Mouse (Mus musculus) brain, embryonic 14.5 days (tissue): ENCODE measurements around the gene Dlg4. TPM values are rescaled to one million over a fixed set of nuclear protein-coding genes. Genes with fewer than 3 reads are reported as not detected.
A peak's percentile ranks its signal among the peaks of the same experiment; 100 is the strongest.
"Not testable (repeated sequence)": the region's sequence is repeated elsewhere in the genome, so short reads cannot be mapped to it uniquely, and the experiment has no call there.

Experiments used
- DNase-seq: peaks from one replicate; pipeline ENCODE4 v3.0.0-alpha.2; 2011; ENCODE audit warnings: low read depth
- CTCF ChIP-seq: fragments of 200-500 bp; IDR thresholded peaks from 2 replicates; pipeline ENCODE4 v1.5.1; 2012; ENCODE audit warnings: inconsistent platforms, mild to moderate bottlenecking, moderate library complexity, borderline replicate concordance; ENCODE audit not compliant: insufficient read depth, insufficient read length; ENCODE audit errors: extremely low read depth
- POLR2A ChIP-seq: fragments of 200-500 bp; IDR thresholded peaks from 2 replicates; pipeline ENCODE4 v1.6.1; 2012; ENCODE audit warnings: mild to moderate bottlenecking, inconsistent platforms, borderline replicate concordance; ENCODE audit not compliant: poor library complexity, insufficient read depth, insufficient read length, severe bottlenecking; ENCODE audit errors: extremely low read depth
- polyA plus RNA-seq: library from polyadenylated mRNA; depleted of rRNA; stranded (reverse); fragments of >200 nt; gene quantifications from 2 replicates; pipeline ENCODE4 v1.2.3, GENCODE M21; 2012

The Dlg4 gene
- polyA plus RNA-seq, 1 experiment, result 306 TPM

DNA sequence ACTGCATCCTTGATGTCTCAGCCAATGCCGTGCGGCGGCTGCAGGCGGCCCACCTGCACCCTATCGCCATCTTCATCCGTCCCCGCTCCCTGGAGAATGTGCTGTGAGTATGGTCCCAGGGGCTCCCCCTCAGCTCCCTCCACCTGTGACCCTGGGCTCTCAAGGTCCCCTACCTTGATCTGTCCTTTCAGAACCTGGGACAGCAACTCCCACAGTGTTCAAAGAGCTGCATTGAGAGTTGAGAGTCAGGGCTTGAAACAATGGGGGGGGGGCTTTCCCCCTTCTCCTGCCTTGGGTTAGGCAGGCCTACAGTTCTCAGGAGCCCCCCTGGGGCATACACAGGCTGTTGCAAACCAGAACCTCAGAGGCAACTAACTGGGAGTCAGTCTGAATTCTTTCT lies 26.9 kb downstream of the Dlg4 start:
- DNase-seq, result no peak
- TF ChIP-seq CTCF (no peak), POLR2A (no peak)

DNA sequence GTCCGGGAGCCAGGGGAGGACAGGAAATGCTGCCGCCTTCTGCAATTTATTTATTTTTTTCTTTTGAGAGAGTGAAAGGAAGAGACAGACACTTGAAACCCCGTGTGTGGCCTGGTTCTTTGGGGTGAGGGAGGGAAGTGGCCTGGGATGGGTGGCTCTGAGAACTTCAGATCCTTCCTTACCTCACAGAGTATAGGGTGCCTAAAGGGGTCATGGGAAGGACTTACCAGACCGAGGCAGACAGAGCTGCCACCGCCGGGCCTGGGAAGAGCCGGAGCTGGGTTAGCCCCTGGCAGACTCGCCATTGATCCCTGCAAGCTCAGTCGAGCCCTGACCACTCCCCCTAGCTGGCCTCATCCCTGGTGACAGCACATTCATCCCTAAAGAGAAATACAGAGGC lies 28.7 kb downstream of the Dlg4 start:
- TF ChIP-seq CTCF (no peak), POLR2A (no peak)
- no peak for DNase-seq

DNA sequence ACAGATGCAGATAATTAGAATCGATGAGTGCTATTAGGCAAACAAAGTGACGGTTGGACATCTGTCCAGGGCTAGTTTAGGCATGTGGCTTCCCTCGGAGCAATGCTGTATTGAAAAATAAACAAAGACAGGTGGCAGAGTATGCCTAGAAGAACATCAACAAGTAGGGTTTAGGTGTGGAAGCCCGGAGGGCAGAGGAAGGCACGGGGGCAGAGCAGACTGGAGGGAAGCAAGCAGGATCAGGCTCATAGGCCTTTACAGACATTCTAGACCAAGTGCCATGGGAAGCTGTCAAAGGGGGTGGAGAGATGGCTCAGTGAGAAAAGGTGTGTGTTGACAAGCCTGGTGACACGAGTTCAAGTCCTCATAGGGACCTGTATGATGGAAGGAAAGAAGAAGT lies 32.6 kb downstream of the Dlg4 start:
- peak; percentile 30 for DNase-seq
- TF ChIP-seq POLR2A (no peak), CTCF (no peak)

DNA sequence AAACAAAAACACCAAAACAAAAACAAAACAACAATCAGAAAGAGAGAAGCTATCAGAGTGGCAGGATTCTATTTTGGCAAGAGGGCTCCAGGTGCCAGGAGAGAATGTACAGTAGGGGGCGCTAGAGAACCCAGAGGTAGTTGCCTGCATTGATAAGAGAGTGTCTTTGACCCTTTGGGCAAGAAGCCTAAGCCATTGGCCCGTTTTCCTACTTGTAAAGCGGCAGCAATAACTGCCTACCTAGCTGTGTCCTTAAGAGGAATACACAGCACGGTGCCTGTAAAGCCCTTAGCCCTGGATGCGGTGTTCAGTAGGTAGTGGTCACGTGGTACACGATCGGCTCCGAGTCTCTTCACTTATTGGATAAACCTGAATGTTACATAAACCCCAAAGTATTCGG lies 33.1 kb downstream of the Dlg4 start:
- no peak for DNase-seq
- TF ChIP-seq CTCF, result peak; percentile 29; the same call in 1 of the 2 replicates
- TF ChIP-seq POLR2A, result no peak

DNA sequence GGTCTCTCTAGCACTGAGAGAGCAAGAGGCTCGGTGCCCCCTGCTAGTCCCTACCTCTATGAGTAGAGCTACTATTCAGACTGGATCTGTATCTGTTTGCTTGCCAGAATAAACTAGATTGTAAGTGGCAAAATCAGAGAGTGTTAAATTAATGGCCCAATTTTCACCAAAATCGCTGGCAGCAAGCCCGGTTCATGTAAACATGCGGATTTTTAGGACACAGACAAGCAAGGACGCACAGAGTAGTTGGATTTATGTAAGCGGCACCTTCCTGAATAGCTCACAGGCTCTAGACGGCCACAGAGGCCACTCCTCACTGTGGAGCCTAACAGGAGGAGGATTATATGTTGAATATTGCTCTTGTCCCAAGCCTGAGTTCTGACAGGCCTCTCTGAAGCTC lies 36.4 kb downstream of the Dlg4 start:
- peak; percentile 15 for DNase-seq
- TF ChIP-seq POLR2A, result no peak
- TF ChIP-seq CTCF, result no peak

DNA sequence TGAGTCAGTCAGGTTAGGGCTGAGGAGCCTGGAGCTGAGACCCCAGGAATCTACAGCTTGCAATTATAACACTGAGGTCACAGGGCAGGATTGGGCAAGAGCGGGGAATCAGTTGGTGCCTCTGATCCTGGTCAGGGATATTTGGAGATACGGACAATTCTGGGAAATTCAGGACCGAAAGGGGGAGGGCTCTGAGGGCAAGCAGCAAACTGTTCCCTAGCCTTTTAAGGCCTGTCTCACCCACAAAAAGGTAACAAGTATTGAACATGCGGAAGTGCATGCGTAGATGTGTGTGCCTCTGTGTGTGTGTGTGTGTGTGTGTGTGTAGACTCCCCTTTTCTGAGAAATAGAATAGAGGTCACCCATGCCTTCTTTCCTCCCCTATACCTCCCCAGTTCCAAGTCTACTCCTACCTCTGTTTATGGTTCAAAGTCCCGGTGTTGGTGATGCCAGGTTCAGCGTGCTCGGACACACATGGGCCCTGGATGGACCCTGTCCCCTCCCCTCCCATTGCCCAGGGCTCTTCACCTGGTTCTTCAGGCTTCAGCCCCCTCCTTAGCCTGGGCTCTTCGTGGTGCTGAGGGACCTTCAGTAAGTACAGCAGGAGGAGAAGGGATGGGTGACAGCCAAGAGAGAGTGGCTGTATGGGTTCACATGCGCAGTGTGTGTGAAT lies 37.3 kb downstream of the Dlg4 start, which contains the start of gene Asgr1:
Gene Asgr1 (plus strand): TSS at position 188 of the 673 bp plus-strand sequence.
- no peak for DNase-seq
- TF ChIP-seq CTCF (no peak), POLR2A (no peak)

DNA sequence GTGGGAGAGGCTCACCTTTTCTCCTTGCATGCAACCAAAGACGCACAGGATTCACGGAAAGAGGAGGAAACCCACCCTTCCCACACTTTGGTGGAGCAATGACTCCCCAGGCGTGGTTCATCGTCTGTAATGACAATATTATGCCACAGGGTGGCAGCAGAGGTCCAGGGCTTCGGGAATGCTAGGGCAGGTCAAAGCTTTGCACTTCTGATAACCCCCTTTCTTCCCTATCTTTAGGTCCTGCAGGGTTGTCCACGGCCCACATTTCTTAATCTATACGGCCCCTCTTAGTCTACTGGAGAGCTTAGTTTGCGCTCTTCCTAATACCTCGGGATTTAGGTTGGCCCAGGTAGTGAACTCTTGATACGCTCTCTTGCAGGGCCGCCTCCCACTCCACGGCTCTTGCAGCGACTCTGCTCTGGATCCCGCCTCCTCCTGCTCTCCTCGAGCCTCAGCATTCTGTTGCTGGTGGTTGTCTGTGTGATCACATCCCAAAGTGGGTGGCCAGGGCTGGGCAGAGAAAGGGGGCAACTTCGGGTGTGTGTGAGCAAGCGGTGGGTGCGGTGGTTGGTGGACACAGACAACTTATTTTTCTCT lies 39.0 kb downstream of the Dlg4 start:
- peak; percentile 65 for DNase-seq
- TF ChIP-seq POLR2A (no peak), CTCF (peak; percentile 94)

DNA sequence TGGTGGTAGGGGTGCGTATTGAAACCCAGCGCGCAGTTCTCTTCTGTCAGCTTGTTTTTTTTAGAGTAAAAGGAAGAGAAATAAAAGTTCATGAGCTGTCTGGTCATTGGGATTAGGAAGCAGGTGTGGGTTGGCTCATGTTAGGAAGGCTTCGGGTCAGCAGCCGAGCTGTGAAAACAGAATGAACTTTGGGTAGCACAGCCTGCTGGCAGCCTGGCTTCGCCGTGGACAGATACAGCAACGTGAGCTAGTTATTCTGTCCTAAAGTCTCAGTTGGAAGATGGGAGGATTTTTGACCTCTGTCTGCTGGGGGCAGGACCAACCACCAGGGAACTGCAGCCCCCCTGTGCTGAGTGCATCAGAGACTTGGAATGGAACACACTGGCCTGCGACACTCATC lies 41.1 kb downstream of the Dlg4 start:
- TF ChIP-seq CTCF, result no peak
- no peak for TF ChIP-seq POLR2A
- no peak for DNase-seq

DNA sequence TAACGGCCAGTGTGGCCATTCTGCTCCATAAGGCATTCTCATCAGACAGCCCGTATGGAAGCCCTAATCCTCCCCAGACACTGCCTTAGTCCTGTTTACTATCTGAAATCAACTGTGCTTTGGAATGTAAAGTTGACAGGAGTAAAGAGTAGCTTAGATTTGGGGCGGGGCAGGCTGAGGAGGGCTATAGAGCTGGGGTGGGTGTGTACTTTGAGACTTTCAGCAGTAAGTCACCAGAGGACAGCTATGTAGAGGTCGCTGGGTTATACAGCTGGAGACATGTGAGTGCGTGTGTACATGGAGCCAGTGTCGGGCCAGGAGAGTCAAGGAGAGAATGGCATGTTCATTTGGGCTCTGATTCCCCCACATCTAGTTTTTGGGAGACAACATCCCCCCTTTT lies 43.2 kb downstream of the Dlg4 start:
- no peak for DNase-seq
- no peak for TF ChIP-seq POLR2A
- no peak for TF ChIP-seq CTCF

DNA sequence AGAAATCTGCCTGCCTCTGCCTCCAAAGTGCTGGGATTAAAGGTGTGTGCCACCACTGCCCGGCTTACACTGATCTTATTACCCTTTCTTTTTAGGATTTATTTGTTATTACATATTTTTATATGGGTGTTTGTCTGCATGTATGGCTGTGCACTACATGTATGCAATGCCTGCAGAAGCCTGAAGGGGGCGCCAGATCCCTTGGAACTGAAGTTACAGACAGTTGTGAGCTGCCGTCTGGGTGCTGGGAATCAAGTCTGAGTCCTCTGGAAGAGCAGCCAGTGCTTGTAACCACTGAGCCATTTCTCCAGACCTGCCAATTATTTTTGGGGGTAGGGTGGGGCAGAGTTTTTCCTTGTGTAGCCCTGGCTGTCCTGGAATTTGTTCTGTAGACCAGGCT lies 46.3 kb downstream of the Dlg4 start:
- peak; percentile 12; the same call in 1 of the 2 replicates for TF ChIP-seq CTCF
- no peak for TF ChIP-seq POLR2A
- DNase-seq, result no peak

DNA sequence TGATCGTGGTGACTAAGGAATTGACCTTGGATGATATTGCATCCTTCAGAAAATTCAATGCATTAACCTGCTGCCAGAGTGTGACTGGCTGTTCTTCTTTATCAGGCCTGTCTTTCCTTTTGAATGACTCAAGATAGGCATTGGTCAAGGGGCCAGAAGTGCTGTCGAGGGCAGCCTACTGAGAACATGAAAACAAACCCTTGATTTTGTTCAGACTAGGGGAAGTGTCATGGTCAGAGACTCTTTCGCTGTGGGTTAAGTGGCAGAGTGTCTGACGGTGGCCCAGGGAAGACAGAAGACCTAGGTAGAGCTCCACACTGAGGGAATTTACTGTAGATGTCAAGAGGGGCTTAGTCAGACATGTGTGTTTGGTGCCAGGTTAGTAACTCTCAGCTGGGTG lies 50.0 kb downstream of the Dlg4 start:
- no peak for DNase-seq
- TF ChIP-seq CTCF (no peak), POLR2A (no peak)

DNA sequence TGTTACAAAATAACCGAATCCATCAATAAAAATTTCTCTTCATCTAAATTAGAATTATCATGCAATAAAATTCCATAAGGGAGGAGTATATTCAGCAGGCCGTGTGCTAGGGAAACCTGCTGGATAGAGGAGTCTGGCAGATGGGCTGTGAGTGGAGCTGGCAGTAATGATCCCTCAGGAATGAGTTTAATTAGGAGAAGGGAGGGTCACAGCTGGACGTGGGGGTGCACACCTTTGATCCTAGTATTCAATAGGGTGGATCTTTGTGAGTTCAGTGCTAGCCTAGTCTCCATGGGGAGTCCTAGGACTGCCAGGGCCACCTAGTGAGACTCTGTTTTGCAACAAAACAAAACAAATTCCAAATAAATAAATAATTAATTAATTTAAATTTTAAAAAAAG lies 51.5 kb downstream of the Dlg4 start:
- peak; percentile 66 for DNase-seq
- no peak for TF ChIP-seq POLR2A

DNA sequence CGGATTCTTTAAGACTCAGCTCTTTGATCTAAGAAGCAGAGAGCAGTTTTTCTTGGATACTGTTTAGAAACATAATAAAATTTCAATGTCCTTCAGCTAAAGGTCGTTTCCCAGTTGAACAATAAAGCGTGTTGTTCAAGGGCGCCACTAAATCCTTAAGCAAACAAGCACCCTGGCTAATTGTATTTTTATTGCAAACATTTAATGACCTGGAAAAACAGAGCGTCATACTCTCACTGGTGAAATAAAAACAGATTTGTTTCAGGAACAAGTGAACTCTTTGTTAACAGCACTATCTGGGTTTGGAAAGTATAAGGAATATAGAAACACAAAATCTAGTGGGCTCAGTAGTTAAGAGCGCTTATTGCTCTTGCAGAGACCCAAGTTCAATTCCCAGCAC lies 53.3 kb downstream of the Dlg4 start:
- DNase-seq, result no peak

DNA sequence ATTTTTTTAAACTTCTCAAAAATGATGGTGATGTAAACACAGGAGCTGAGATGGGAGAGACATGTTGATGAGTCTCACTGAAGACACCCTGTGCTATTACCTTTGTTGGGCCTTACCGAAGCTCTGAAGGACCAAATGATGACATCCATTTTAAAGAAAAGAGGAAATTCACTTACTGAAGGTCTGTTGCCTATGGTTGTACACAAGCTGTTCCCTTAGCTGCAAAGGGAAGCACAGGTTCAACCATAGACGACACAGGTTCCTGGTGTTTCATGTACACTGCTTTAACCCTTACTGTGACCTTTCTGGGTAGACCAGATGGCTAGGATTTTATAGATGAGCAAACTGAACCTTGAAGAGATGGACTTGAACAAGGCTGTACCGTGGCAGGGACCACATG lies 53.9 kb downstream of the Dlg4 start:
- not testable (repeated sequence) for DNase-seq

More for the DNA sequence above, 53.3 kb downstream of the Dlg4 start:
- TF ChIP-seq CTCF, result no peak
- no peak for TF ChIP-seq POLR2A
